Mouse (Mus musculus) heart, adult 2 months (tissue): ENCODE data around the gene Tpcn1. TPM values are rescaled to one million over a fixed set of nuclear protein-coding genes. Genes with fewer than 3 reads are reported as not detected.
A peak's percentile ranks its signal among the peaks of the same experiment; 100 is the strongest.

Experiments
- DNase-seq, 2 experiments: peaks; one replicate each; pipeline ENCODE4 v3.0.0; 2021
- H3K27ac ChIP-seq: fragments of 200-600 bp; 2 replicates; pipeline ENCODE4 v1.8.1; 2022
- H3K27me3 ChIP-seq: fragments of 200-500 bp; 2 replicates; pipeline ENCODE4 v1.6.1; 2012; ENCODE audit warnings: mild to moderate bottlenecking, low read length, inconsistent platforms, mixed read lengths; ENCODE audit not compliant: control insufficient read depth, insufficient read depth
- H3K36me3 ChIP-seq: fragments of 200-500 bp; 2 replicates; pipeline ENCODE4 v1.6.1; 2012; ENCODE audit warnings: low read length, inconsistent platforms; ENCODE audit not compliant: control insufficient read depth, insufficient read depth
- H3K4me1 ChIP-seq: fragments of 200-500 bp; 2 replicates; pipeline ENCODE4 v1.6.1; 2011; ENCODE audit warnings: low read length; ENCODE audit not compliant: control insufficient read depth, insufficient read depth
- H3K4me3 ChIP-seq: fragments of 200-600 bp; 2 replicates; pipeline ENCODE4 v1.8.1; 2022
- H3K79me2 ChIP-seq: fragments of 200-500 bp; replicated peaks from 2 replicates; pipeline ENCODE4 v1.6.1; 2012; ENCODE audit warnings: mild to moderate bottlenecking, inconsistent platforms, low read length, moderate library complexity, mixed read lengths; ENCODE audit not compliant: control insufficient read depth, insufficient read depth
- H3K9ac ChIP-seq: fragments of 200-500 bp; 2 replicates; pipeline ENCODE4 v1.6.1; 2012; ENCODE audit warnings: low read depth, mild to moderate bottlenecking, control low read depth, inconsistent platforms, low read length, mixed read lengths
- CTCF ChIP-seq: fragments of 200-600 bp; IDR thresholded peaks from 2 replicates; pipeline ENCODE4 v1.8.1; 2022; ENCODE audit warnings: antibody characterized with exemption, mild to moderate bottlenecking, moderate library complexity
- EP300 ChIP-seq: fragments of 200-500 bp; IDR thresholded peaks from 2 replicates; pipeline ENCODE4 v1.6.1; 2011; ENCODE audit warnings: low read depth, low read length, control low read depth; ENCODE audit not compliant: insufficient read depth
- POLR2A ChIP-seq: fragments of 200-500 bp; IDR thresholded peaks from 2 replicates; pipeline ENCODE4 v1.6.1; 2011; ENCODE audit warnings: mild to moderate bottlenecking, low read depth, low read length, control low read depth; ENCODE audit not compliant: insufficient read depth
- WGBS: fragments of 180-500 bp; shearing (Covaris S2); methylation state at CpG from one replicate; pipeline ENCODE4 v1.1.7; 2018; 5-methylcytosine and 5-hydroxymethylcytosine counted together
- intact Hi-C: fragments of 180-260 bp; cut with DNase I; formaldehyde crosslinking; loops from one replicate; pipeline ENCODE4 v1.15.1; 2025
- polyA plus RNA-seq: library from polyadenylated mRNA; depleted of rRNA; stranded (reverse); fragments of >200 nt; gene quantifications from 2 replicates; pipeline ENCODE4 v1.2.3, GENCODE M21; 2012
- total RNA-seq, 2 experiments: library from RNA; stranded (reverse); gene quantifications; 2 replicates each; pipeline ENCODE4 v1.2.3; 2021

Tpcn1 gene
- total and polyA plus RNA-seq, 3 experiments = 30.7 to 53.7 (median 35.1) TPM

- Histone ChIP-seq H3K36me3 (no peaks in the 10 kb centered on the region), H3K27ac (no peak overlapping the region), H3K4me3 (no peak overlapping the region), H3K79me2 (no peaks in the 10 kb centered on the region), H3K9ac (no peak overlapping the region), H3K4me1 (peaks cover 9% of the 10 kb centered on the region), H3K27me3 (no peaks in the 10 kb centered on the region)
- 80% methylated on average over 8 of the region's 8 CpGs for WGBS
- no peak for DNase-seq
- TF ChIP-seq CTCF (no peak), POLR2A (no peak), EP300 (no peak)
- intact Hi-C loops = loop anchor here (5.0 kb wide), 1 partner anchor 44 kb away; no protein-coding TSS in a partner anchor
These were observed 30.4 kb downstream of the Tpcn1 start for GRCm38 (mm10) chr5:120558041-120558440.

GRCm38 (mm10) chr5:120555871-120556270, 32.6 kb downstream of the Tpcn1 start:
- no peak for DNase-seq
- H3K36me3 ChIP-seq = no peaks in the 10 kb centered on the region
- H3K27ac ChIP-seq = no peak overlapping the region
- no peaks in the 10 kb centered on the region for H3K79me2 ChIP-seq
- intact Hi-C loops = loop anchor here (5.0 kb wide), 1 partner anchor 46 kb away; no protein-coding TSS in a partner anchor
- no peaks in the 10 kb centered on the region for H3K27me3 ChIP-seq
- H3K4me3 ChIP-seq = no peak overlapping the region
- H3K9ac ChIP-seq = no peak overlapping the region
- TF ChIP-seq EP300 (no peak), POLR2A (no peak), CTCF (no peak)
- 0 out of 2 replicates have a peak, but pooled peaks cover 1% of the 10 kb centered on the region for H3K4me1 ChIP-seq
- 87% methylated on average over 24 of the region's 24 CpGs for WGBS

GRCm38 (mm10) chr5:120550673-120551072, 37.8 kb downstream of the Tpcn1 start:
- no peaks in the 10 kb centered on the region for H3K79me2 ChIP-seq
- intact Hi-C loops = no loop called here
- no peak overlapping the region for H3K4me3 ChIP-seq
- H3K9ac ChIP-seq = no peak overlapping the region
- no peak for TF ChIP-seq CTCF
- H3K27ac ChIP-seq = no peak overlapping the region
- no peaks in the 10 kb centered on the region for H3K4me1 ChIP-seq
- H3K27me3 ChIP-seq = no peaks in the 10 kb centered on the region
- WGBS = 100% methylated on average over 5 of the region's 5 CpGs
- H3K36me3 ChIP-seq = no peaks in the 10 kb centered on the region
- no peak for DNase-seq

GRCm38 (mm10) chr5:120550137-120550536, 38.3 kb downstream of the Tpcn1 start:
- H3K27me3 ChIP-seq = no peaks in the 10 kb centered on the region
- no peaks in the 10 kb centered on the region for H3K79me2 ChIP-seq
- no peak for DNase-seq
- no peaks in the 10 kb centered on the region for H3K36me3 ChIP-seq
- H3K27ac ChIP-seq = no peak overlapping the region
- intact Hi-C loops = no loop called here
- TF ChIP-seq CTCF (no peak), EP300 (no peak), POLR2A (no peak)
- no peaks in the 10 kb centered on the region for H3K4me1 ChIP-seq
- 61% methylated on average over 5 of the region's 5 CpGs for WGBS
- no peak overlapping the region for H3K4me3 ChIP-seq
- H3K9ac ChIP-seq = no peak overlapping the region

- Histone ChIP-seq H3K9ac (no peak overlapping the region), H3K4me3 (no peak overlapping the region), H3K27ac (no peak overlapping the region), H3K36me3 (no peaks in the 10 kb centered on the region), H3K79me2 (no peaks in the 10 kb centered on the region), H3K27me3 (no peaks in the 10 kb centered on the region), H3K4me1 (no peaks in the 10 kb centered on the region)
- 86% methylated on average over 11 of the region's 11 CpGs for WGBS
- intact Hi-C loops = no loop called here
- no peak for DNase-seq
- no peak for TF ChIP-seq POLR2A
- TF ChIP-seq CTCF = no peak
- TF ChIP-seq EP300 = no peak
These were observed 40.1 kb downstream of the Tpcn1 start for GRCm38 (mm10) chr5:120548236-120548850.

GRCm38 (mm10) chr5:120536632-120537031, 51.8 kb downstream of the Tpcn1 start:
- no peak overlapping the region for H3K9ac ChIP-seq
- intact Hi-C loops = no loop called here
- WGBS = 81% methylated on average over 5 of the region's 5 CpGs
- H3K27ac ChIP-seq = peak overlapping the region; percentile 62
- H3K79me2 ChIP-seq = no peaks in the 10 kb centered on the region
- no peak overlapping the region for H3K4me3 ChIP-seq
- TF ChIP-seq EP300 = no peak
- H3K27me3 ChIP-seq = no peaks in the 10 kb centered on the region
- no peaks in the 10 kb centered on the region for H3K36me3 ChIP-seq
- no peaks in the 10 kb centered on the region for H3K4me1 ChIP-seq
- no peak for DNase-seq
